Mouse (Mus musculus) ES-Bruce4 (cell line): ENCODE results near the gene Angptl8.
A peak's percentile ranks its signal among the peaks of the same experiment; 100 is the strongest.

Source experiments
- CTCF ChIP-seq: IDR thresholded peaks from one replicate; pipeline ENCODE4 v1.8.1; 2011; ENCODE audit warnings: low read depth, low read length
- POLR2A ChIP-seq: IDR thresholded peaks from one replicate; pipeline ENCODE4 v1.8.1; 2011; ENCODE audit warnings: low read length; ENCODE audit not compliant: insufficient read depth

DNA sequence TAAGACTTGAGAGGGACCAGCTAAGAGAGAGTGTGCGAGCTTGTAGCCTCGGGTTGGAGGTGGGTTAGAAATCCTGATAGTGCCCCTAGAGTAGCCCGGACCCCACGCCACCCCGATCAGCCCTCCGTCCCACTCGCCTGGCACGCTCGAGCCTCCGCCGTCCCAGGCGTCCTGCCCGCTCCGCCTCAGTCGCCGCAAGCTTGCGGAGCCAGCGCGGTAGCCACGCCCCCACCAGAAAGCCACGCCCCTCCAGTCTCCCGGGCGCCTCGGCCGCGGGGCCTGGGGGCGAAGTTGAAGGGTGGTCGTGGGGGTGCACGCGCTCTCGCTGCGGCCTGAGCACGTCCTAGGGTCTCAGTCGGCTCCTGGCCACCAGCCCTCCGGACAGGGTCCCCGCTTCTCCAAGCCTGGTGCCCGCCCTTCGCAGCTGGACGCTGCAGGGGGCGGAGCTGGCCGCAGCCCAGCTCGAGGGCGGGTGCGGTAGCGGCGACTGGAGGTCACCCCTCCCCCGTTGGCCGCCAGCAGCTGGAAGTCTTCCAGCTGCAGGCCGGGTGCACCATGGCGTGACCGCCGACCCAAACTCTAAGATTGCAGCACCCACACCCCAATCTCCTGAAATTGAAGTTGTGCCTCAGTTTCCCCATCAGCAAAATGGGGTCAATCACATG, 36.8 kb upstream of the Angptl8 start, which contains the start of gene Kank2:
- TF ChIP-seq POLR2A (peak; percentile 91), CTCF (no peak)
